Comparison of ENCODE assay signal across 39 mouse cellular contexts in the genomic region with DNA sequence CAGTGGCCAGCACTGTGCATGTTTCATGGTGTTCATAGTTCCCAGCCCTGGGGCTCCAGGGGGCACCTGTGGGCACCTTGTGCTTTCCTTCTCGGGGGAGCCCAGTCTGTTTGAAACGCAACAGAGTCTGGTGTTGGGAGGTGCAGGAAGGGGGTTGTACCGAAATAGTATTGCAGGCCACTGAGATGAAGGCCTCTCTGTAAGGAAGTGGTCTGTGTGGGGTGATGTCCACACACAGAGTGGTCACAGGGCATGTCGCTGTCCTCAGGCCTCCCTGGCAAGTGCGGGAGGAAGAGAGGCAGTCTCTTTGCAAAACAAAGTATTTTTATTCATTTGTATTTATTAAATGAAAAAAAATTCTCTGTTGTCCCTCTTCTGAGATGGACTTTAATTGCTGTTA. TPM values are rescaled to one million over a fixed set of nuclear protein-coding genes. Genes with fewer than 3 reads are reported as not detected.
"Had no signal": no experiment of that assay in that cellular context is flagged by ENCODE, and none has a peak within 500 bp of the region (broad histone marks: within the 10 kb centered on the region; RNA-seq: fewer than 3 reads in every experiment).

No protein-coding gene starts in this region.

- H3K4me3 ChIP-seq: heart, embryonic 10.5 days; heart, embryonic 12.5 days; hindbrain, embryonic 10.5 days; hindbrain, embryonic 12.5 days; intestine, embryonic 15.5 days; left cerebral cortex, adult 2 months; limb, embryonic 13.5 days; limb, embryonic 15.5 days; liver, embryonic 12.5 days had no signal

- ATAC-seq: hindbrain, embryonic 16.5 days; inflammation-experienced regulatory T-cells, adult 6 months; intestine, embryonic 15.5 days; intestine, postnatal 0 days; liver, embryonic 12.5 days had no signal

- H3K4me1 ChIP-seq: intestine, embryonic 15.5 days; liver, embryonic 12.5 days had no signal

- H3K27ac ChIP-seq: heart, embryonic 10.5 days; hindbrain, embryonic 10.5 days; hindbrain, embryonic 12.5 days; hindbrain, embryonic 14.5 days; intestine, embryonic 15.5 days; left cerebral cortex, adult 2 months; limb, embryonic 13.5 days; limb, embryonic 15.5 days; liver, embryonic 12.5 days had no signal

- DNase-seq: gastrocnemius, postnatal 14 days; gastrocnemius, postnatal 36 days; heart, adult 18-20 months; heart, postnatal 10 days; heart, postnatal 4 days; kidney, adult 18-20 months; kidney, adult 8-10 months; kidney, postnatal 10 days; kidney, postnatal 25 days; kidney, postnatal 4 days; left cerebral cortex, postnatal 4 days had no signal

RNA-seq across cellular contexts. Expression of gene Gm49325, which starts 39.6 kb away (rescaled TPM):
- total RNA-seq: liver, adult 2 months had no signal
- polyA plus RNA-seq: gonadal fat pad, adult 2 months; heart, embryonic 12.5 days; heart, embryonic 14.5 days; hindbrain, embryonic 16.5 days; limb, embryonic 11.5 days; liver, adult 2 months had no signal

RNA-seq across cellular contexts. Expression of gene Tspear, which starts 40.8 kb away (rescaled TPM):
- total RNA-seq: gastrocnemius, adult 18-20 months; gastrocnemius, adult 8-10 months; gastrocnemius, postnatal 14 days; gastrocnemius, postnatal 36 days; heart, adult 18-20 months; heart, adult 8-10 months; heart, postnatal 10 days; heart, postnatal 25 days; heart, postnatal 4 days; layer of hippocampus, adult 8-10 months; layer of hippocampus, postnatal 10 days; layer of hippocampus, postnatal 25 days; left cerebral cortex, postnatal 4 days had no signal
- polyA plus RNA-seq: heart, embryonic 12.5 days had no signal

RNA-seq across cellular contexts. Expression of gene Gm19402, which starts 45.0 kb away (rescaled TPM):
- total RNA-seq: gastrocnemius, adult 18-20 months; gastrocnemius, adult 8-10 months; gastrocnemius, postnatal 14 days; gastrocnemius, postnatal 36 days; heart, adult 18-20 months; heart, adult 8-10 months; heart, postnatal 10 days; heart, postnatal 25 days; heart, postnatal 4 days; layer of hippocampus, adult 8-10 months; layer of hippocampus, postnatal 10 days; layer of hippocampus, postnatal 25 days; left cerebral cortex, adult 2 months; left cerebral cortex, postnatal 14 days; left cerebral cortex, postnatal 4 days; liver, adult 2 months had no signal
- polyA plus RNA-seq: gonadal fat pad, adult 2 months; heart, embryonic 10.5 days; heart, embryonic 12.5 days; heart, embryonic 14.5 days; heart, embryonic 16.5 days; hindbrain, embryonic 10.5 days; hindbrain, embryonic 12.5 days; hindbrain, embryonic 14.5 days; hindbrain, embryonic 16.5 days; inflammation-experienced regulatory T-cells, adult 6 months; intestine, embryonic 15.5 days; intestine, postnatal 0 days; kidney, embryonic 14.5 days; kidney, embryonic 16.5 days; limb, embryonic 11.5 days; limb, embryonic 13.5 days; limb, embryonic 15.5 days; liver, adult 2 months; liver, embryonic 12.5 days had no signal
